8 mouse cellular contexts compared by ENCODE assay signal in the genomic region with DNA sequence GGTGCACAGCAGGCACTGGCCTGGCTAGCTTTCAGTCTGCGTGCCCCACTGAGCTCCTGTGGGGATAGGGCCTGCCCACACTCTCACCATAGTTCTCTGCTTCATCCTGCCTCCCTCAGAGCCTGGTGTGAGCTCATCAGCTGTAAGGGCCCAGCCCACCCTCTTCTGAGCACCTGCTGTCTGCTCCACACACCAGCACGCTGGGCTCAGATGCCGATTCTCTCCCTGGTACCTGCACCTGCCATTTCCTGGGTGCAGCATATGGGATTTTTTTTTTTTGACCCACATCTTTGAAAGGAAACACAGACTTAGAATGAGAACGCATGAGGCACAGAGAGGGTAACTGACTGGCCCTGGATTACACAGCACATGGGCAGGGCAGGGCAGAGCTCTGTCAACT. TPM values are rescaled to one million over a fixed set of nuclear protein-coding genes. Genes with fewer than 3 reads are reported as not detected.
A peak's percentile ranks its signal among the peaks of the same experiment; 100 is the strongest.
DNase-seq lines count a peak whose midpoint lies in the region; ATAC-seq lines count a peak whose summit lies in the region.
"Had no signal": no experiment of that assay in that cellular context is flagged by ENCODE, and none has a peak within 500 bp of the region (broad histone marks: within the 10 kb centered on the region; RNA-seq: fewer than 3 reads in every experiment).

No protein-coding gene starts in this region.

- H3K27me3 ChIP-seq in forebrain, embryonic 13.5 days = peaks cover 42% of the 10 kb centered on the region

- H3K36me3 ChIP-seq in forebrain, embryonic 13.5 days (ENCODE audit: poor library complexity, severe bottlenecking) = no peaks in the 10 kb centered on the region

- ATAC-seq in activated CD4-positive, CD25-positive, alpha-beta regulatory T cell, adult 4 months = peak; percentile 59
- ATAC-seq in forebrain, embryonic 13.5 days = no peak

- H3K4me1 ChIP-seq in forebrain, embryonic 13.5 days = peaks cover 58% of the 10 kb centered on the region

- H3K9me3 ChIP-seq in forebrain, embryonic 13.5 days (replicated peaks) = no peaks in the 10 kb centered on the region

- no peak overlapping the region for H3K9ac ChIP-seq in forebrain, embryonic 13.5 days

- WGBS in forebrain, embryonic 13.5 days = 53% methylated on average over 4 of the region's 4 CpGs

- 0 out of 2 replicates have a peak overlapping the region, but pooled peaks have one; percentile 15 for H3K27ac ChIP-seq in forebrain, embryonic 13.5 days

- peak; percentile 63 for DNase-seq in layer of hippocampus, adult 9-11 months
- no peak for DNase-seq in layer of hippocampus, adult 9-10 months (ENCODE audit: low spot score)
- peak; percentile 64 to 70 for DNase-seq in right cerebral cortex, postnatal 36 days (ENCODE audit: low spot score in 2 of 2)
- DNase-seq in adipocyte (ENCODE audit: low spot score) = no peak
- no peak for DNase-seq in embryo, embryonic 10 days (ENCODE audit: low spot score)
- DNase-seq: midbrain, embryonic 14.5 days had no signal

- peak overlapping the region; percentile 14; the same call in 1 of the 2 replicates for H3K4me3 ChIP-seq in forebrain, embryonic 13.5 days

- peak overlapping the region; percentile 85 for H3K4me2 ChIP-seq in forebrain, embryonic 13.5 days

RNA-seq across cellular contexts. Expression of gene Plxnd1, which starts 5.2 kb away (rescaled TPM):
- 10 to 100 TPM; 10.6 to 10.8 TPM for polyA plus RNA-seq in activated CD4-positive, CD25-positive, alpha-beta regulatory T cell, adult 4 months (2017; shearing (Covaris generic))
- polyA plus RNA-seq in forebrain, embryonic 13.5 days (2015; fragmentation: Nextera tagmentation; extraction: Ambion mirVana) = 14.3 and 19.7 TPM in 2 replicates

RNA-seq across cellular contexts. Expression of gene H1foo, which starts 44.9 kb away (rescaled TPM):
- under 1 TPM in 1 of 2 experiments, not detected in 1; 0.52 TPM for polyA plus RNA-seq in activated CD4-positive, CD25-positive, alpha-beta regulatory T cell, adult 4 months (2017; shearing (Covaris generic))
- not detected in 2 replicates for polyA plus RNA-seq in forebrain, embryonic 13.5 days (2015; fragmentation: Nextera tagmentation; extraction: Ambion mirVana)
- polyA plus RNA-seq: midbrain, embryonic 14.5 days had no signal

RNA-seq across cellular contexts. Expression of gene Rho, which starts 58.1 kb away (rescaled TPM):
- not detected for polyA plus RNA-seq in activated CD4-positive, CD25-positive, alpha-beta regulatory T cell, adult 4 months (2017; shearing (Covaris generic))
- polyA plus RNA-seq in forebrain, embryonic 13.5 days (2015; fragmentation: Nextera tagmentation; extraction: Ambion mirVana) = 0.10 and 0.17 TPM in 2 replicates

Comparison
In these comparisons a context has a peak if more than half of its experiments do, and no peak if none do; other contexts are left out.
1. DNase-seq: peak in layer of hippocampus, adult 9-11 months (single experiment) and right cerebral cortex, postnatal 36 days (2 of 2); none in layer of hippocampus, adult 9-10 months (single experiment), adipocyte (single experiment) and embryo, embryonic 10 days (single experiment).